Mouse (Mus musculus) frontal cortex, postnatal 10 days (tissue): Measurements from ENCODE around the gene Cntnap2.
"Not testable (repeated sequence)": the region's sequence is repeated elsewhere in the genome, so short reads cannot be mapped to it uniquely, and the experiment has no call there.

Experiments used
- DNase-seq, 2 experiments: peaks; one replicate each; pipeline ENCODE4 v3.0.0; 2022; ENCODE audit warnings: low spot score in 2 of 2, mixed read lengths in 1 of 2

Gene Cntnap2

GRCm38 (mm10) chr6:47239376-47239921 is 2180.3 kb downstream of the Cntnap2 start:
- DNase-seq = no peak

DNA sequence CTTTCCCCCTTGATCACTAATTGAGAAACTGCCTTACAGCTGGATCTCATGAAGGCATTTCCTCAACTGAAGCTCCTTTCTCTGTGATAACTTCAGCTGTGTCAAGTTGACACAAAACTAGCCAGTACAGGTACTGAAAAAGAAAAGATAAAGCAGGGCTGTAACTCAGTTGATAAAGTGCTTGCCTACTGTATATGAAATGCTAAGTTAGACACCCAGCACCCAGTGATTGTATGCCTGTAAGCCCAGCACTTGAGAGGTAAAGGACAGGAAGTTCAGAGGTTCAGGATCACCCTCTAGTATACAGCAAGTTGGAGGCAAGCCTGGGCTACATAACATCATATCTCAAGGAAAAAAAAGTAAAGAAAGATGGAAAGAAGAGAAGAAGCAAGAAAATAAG is 2182.2 kb downstream of the Cntnap2 start:
- DNase-seq = no peak

DNA sequence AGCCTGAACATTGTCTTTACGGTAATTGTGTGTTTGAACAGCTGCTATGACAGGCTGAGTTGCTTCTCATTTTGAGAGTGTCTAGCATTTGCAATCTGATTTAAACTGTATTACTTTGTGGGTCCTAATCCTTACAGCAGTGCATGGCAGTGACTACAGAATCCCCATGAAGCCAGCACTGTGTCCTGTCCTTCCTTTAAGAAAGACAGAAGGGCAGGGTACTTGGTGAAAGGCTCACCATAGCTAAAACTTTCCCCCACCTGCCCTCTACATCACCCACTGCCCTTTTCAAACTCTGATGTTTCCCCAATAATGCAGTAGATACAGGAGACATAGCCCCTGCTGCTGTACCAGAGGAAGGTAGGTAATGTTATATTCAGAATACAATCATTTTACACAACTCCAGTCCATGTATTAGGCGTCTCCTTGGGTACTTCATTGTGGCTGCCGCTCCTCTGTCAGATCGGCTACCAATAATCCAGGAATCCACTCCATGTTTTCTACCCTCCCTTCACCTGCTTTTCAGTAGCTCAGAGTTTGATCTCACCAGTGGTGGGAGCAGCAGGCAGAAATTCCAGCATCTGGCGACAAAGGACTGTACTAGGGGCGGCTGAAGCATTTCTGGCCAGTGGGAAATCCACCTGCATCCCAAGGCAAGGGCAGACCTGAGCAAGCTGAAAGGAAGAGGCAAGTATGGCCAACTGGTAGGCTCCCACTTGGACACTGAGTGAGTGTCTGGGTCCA is 2184.9 kb downstream of the Cntnap2 start:
- DNase-seq = peak; percentile 22 to 27

DNA sequence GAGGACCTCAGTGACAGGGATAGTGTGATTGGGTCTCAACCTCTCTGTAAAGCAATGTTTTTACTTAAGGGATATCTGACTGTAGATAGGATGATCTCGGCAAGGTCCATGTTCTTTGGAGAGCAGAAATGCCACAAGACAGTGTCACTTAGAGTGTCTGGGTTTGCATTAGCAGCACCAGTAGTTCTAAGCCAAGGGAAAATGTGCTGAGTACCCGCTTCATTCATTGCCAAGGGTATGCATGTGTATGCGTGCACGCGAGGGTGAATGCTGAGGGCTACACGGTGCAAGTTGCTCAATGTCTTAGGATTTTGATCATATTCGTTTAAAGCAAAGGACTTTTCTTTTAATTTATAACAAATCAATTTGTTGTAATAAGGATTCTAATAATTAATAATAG is 2185.5 kb downstream of the Cntnap2 start:
- DNase-seq = no peak

DNA sequence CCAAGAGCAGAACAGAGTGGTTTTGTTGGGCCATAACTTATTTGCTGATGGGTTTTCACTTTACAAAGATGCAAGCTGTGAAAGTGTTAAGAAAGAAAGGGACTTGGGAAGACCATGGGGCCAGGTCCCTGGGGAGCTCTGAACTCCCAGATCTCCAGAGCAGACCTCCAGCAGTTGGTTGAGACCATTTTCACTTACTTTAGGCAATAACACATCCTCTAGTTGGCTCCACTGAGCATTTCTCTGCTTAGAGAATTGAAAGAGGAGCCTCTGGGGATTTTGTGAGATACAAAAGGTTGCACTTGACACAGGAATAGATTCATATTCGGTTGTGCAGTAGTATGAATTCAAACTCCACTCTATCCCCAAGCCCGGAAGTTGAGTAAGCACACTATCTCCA is 2196.1 kb downstream of the Cntnap2 start:
- no peak for DNase-seq

DNA sequence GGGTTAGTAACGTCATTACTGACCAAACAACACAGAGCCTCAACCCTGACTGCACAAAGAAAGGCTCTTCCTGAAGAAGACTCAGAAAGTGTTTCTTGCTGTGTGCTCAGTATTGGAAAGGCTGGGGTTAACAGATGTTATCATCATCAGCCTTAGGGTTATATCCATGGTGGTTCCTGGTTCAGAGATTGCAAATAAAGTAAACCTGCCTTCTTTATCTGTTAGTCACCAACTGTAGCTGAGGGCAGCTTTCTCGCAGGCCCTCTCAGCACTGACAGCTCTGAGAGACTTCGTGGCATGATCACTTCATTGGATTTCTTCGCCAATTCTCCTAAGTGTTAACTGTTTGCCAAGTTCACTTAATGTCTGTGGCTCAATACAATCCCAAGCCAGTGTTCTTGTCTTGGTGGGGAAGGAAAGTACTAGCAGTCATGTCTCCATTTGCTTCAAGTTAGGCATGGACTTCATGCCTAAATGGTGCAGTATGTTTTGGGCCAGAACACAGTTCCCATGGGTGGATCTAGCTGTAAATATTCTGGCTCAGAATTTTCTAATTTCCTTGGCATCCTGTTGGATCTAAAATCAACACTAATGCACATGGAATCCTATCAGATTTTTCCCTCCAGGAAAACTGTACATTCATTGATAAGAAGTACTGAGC is 2197.2 kb downstream of the Cntnap2 start:
- DNase-seq = no peak

GRCm38 (mm10) chr6:47256918-47257506 is 2197.9 kb downstream of the Cntnap2 start:
- DNase-seq = no peak

DNA sequence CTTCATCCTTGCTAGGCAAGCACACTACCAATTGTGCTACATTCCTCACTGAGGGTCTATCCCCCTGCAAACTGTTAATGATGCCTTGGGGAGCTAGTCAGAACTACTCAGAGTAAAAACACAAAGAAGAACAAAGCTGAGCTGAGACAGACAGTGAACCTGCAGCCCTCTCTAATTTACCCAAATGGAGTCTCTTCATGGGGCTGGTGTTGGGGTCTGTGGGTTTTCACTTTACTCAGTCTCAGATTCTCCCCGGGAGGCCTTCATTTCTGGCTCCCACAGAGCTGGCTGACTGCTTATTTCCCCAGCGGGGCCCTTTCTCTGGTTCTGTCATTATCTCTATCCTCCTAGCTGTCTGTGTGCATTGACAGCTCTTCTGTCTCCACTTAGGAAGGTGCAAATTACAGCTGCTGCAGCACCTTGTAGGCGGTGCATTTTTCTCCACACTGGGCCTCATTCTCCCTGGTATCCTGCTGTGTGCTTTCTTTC is 2200.5 kb downstream of the Cntnap2 start:
- DNase-seq = no peak

DNA sequence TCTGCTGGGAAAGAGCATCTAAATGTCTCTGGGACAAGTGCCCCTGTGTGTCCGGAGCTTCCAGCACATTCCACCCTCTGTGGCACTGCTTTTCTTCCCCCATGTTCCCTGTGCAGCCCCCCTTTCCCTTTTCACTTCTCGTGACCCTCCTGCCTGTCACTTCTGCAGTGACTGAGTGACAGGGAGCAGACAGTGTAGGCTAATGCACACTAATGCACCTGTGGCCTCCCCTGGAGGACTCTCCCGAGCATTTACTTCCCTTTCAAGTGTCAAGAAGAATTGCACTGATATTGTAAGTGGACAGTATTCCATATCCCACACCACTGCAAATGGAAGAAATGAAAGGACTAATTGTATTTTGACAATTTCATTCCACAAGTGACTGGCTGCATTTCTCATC is 2208.1 kb downstream of the Cntnap2 start:
- no peak for DNase-seq

DNA sequence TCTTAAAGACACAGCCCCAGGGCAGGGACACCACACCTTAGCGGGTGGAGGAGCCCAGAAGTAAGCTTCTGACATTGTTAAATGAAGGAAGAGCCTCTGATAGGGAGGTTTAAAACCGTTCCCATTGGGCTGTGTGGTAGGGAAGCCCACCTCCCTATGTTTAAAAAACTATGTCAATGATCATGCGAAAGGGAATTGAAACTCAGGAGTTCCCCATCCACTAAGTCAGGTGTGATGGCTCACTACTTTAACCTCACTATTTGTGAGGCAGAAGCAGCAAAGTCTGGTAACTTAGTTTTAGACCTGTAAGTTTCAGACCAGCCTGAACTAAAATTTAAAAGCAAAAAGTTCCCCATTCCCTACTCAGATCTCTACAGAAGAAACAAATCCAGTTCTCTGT is 2210.3 kb downstream of the Cntnap2 start:
- DNase-seq = no peak

- DNase-seq = no peak
Measured at GRCm38 (mm10) chr6:47271576-47271975, 2212.4 kb downstream of the Cntnap2 start.

- DNase-seq = no peak
Measured at GRCm38 (mm10) chr6:47272606-47273575, 2213.7 kb downstream of the Cntnap2 start.

GRCm38 (mm10) chr6:47275065-47275464 is 2215.9 kb downstream of the Cntnap2 start:
- DNase-seq = no peak

GRCm38 (mm10) chr6:47279183-47279582 is 2220.0 kb downstream of the Cntnap2 start:
- DNase-seq = no peak

DNA sequence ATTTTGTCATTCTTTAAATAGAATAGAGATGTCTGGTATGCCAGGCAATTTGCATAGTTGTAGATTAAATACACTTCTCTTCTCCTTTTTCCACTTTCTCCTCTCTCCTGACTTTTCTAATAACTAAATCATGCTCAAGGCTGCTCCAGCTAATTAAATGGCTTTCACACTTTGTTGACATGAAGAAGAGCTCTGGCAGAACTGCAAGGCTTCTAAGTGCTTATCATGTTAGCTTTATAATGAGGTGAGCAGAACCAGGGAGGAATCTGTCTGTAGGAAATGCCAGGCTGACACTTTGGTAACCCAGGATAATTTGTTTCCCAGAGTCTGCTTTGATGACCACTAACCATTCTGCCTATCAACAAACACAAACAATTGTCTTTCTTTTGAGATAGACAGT is 2222.4 kb downstream of the Cntnap2 start:
- DNase-seq = no peak

DNA sequence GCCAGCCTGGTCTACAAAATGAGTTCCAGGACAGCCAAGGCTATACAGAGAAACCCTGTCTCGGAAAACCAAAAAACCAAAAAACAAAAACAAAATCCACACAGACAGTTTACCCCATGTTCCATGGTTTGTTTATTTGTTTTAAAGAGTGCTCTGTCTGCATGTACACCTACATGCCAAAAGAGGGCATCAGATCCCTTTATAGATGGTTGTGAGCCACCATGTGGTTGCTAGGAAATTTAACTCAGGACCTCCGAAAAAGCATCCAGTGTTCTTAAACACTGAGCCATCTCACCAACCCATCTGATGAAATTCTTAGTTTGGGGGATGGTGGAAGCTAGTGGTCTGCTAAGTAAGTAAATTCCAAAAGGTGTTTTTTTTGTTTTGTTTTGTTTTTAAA is 2225.6 kb downstream of the Cntnap2 start:
- DNase-seq = no peak

- no peak for DNase-seq
Measured at GRCm38 (mm10) chr6:47285742-47286141, 2226.6 kb downstream of the Cntnap2 start.

DNA sequence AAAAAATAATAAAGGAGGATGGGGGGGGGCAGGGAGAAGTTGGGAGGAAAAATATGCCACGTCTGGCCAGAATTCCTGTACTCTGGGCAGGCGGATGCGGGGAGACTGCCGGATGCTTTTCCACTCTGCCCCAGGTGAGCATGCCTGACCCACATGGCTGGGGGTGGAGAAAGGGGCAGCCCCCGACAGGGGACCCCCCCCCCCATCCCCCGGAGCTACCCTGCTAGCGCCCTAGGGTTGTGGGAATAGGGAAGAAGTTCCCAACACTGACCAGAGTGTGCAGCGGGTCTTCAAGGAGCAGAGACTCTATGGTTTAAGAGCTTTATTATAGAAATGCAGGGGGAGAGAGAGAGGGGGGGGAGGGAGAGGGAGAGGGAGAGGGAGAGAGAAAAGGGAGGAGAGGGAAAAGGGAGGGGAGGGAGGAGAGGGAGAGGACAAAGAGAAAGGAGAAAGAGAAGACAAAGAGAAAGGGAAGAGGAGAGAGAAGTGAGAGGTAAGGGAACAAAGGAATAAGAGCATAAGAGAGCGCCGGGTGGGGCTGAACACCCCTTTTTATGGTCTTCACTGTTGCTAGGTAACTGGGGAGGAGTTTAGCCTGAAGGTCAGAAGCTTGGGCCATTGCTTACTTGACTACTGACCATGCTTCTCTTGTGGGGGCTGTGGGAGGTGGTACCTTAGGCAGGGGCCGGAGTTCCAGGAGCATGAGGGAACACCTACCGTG is 2227.2 kb downstream of the Cntnap2 start:
- DNase-seq = not testable (repeated sequence)

DNA sequence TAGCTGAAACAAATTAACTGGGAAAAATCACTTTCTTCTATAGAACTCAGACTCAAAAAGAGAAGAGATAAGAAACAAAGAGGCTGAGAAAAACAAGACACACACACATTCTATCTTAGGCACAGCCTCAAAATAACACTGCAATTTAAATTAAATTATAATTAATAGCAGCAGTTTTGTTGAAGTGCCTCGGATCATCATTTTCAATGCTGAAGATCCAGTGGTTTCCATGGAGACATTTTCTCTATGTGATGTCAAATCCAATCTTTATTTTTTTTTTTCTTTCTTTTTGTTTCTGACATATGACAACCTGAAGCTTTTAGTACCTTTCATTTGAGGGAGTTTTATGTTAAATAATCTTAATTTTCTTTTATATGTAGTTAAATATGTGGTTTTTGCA is 2228.6 kb downstream of the Cntnap2 start:
- DNase-seq = no peak

GRCm38 (mm10) chr6:47291973-47292372 is 2232.8 kb downstream of the Cntnap2 start:
- no peak for DNase-seq

- DNase-seq = no peak
Measured at GRCm38 (mm10) chr6:47292437-47292836, 2233.3 kb downstream of the Cntnap2 start.
